Mouse (Mus musculus) lung, adult 2 months (tissue): Measurements from ENCODE around the gene Ubap2.

ENCODE experiments used
- CTCF ChIP-seq: fragments of 200-500 bp; IDR thresholded peaks from 2 replicates; pipeline ENCODE4 v1.5.1; 2011; ENCODE audit warnings: mild to moderate bottlenecking, low read length, control low read depth; ENCODE audit not compliant: insufficient read depth
- POLR2A ChIP-seq: fragments of 200-500 bp; IDR thresholded peaks from 2 replicates; pipeline ENCODE4 v1.6.1; 2011; ENCODE audit warnings: low read depth, mild to moderate bottlenecking, control low read depth, low read length, borderline replicate concordance; ENCODE audit errors: extremely low read depth

DNA sequence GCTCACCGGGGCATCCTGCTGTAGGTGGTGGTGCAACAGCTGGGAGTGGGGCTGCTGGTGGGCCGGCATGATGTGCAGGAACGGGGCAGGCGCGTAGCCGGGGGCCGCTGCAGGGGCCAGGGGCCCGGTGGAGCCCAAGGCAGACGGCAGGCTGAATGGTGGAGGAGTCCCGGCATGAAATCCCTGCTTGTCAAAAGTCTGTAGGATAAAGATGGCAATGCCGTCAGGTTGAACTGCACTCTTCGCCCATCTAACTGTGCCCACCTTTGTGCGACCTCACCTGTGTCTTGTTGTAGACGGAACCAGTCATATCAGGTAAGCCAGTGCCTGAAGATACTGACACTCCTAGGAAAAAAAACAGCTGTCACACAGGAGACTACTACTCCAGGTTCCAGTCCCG lies 79.6 kb downstream of the Ubap2 start:
- TF ChIP-seq CTCF (no peak), POLR2A (no peak)
